Mouse (Mus musculus) megakaryocyte, embryonic 14.5 days (primary cell): Measurements from ENCODE around the gene Tec. TPM values are rescaled to one million over a fixed set of nuclear protein-coding genes. Genes with fewer than 3 reads are reported as not detected.

Experiments used
- H3K27me3 ChIP-seq: replicated peaks from 2 replicates; pipeline ENCODE3; 2012; ENCODE audit warnings: inconsistent platforms
- H3K36me3 ChIP-seq: replicated peaks from 2 replicates; pipeline ENCODE3; 2012; ENCODE audit warnings: low read length, inconsistent platforms, mixed read lengths
- H3K4me1 ChIP-seq: 2 replicates; pipeline ENCODE4 v1.6.1; 2012; ENCODE audit warnings: inconsistent platforms
- H3K4me3 ChIP-seq: replicated peaks from 2 replicates; pipeline ENCODE3; 2012; ENCODE audit warnings: moderate library complexity, mild to moderate bottlenecking, inconsistent platforms
- H3K9me3 ChIP-seq: 2 replicates; pipeline ENCODE4 v1.6.1; 2012; ENCODE audit warnings: inconsistent platforms
- FLI1 ChIP-seq: IDR thresholded peaks from 2 replicates; pipeline ENCODE4 v1.6.1; 2012; ENCODE audit warnings: low read length, inconsistent platforms, mixed read lengths
- GATA1 ChIP-seq: IDR thresholded peaks from 3 replicates; pipeline ENCODE4 v1.6.1; 2012; ENCODE audit warnings: mixed read lengths, low read length, inconsistent platforms, borderline replicate concordance
- polyA plus RNA-seq: library from polyadenylated mRNA; stranded (reverse); fragments of >175 nt; gene quantifications from 2 replicates; pipeline ENCODE4 v1.2.3, GENCODE M21; 2012; ENCODE audit warnings: low replicate concordance; ENCODE audit not compliant: insufficient read depth

Tec gene
- polyA plus RNA-seq, 1 experiment: 4.6 TPM

DNA sequence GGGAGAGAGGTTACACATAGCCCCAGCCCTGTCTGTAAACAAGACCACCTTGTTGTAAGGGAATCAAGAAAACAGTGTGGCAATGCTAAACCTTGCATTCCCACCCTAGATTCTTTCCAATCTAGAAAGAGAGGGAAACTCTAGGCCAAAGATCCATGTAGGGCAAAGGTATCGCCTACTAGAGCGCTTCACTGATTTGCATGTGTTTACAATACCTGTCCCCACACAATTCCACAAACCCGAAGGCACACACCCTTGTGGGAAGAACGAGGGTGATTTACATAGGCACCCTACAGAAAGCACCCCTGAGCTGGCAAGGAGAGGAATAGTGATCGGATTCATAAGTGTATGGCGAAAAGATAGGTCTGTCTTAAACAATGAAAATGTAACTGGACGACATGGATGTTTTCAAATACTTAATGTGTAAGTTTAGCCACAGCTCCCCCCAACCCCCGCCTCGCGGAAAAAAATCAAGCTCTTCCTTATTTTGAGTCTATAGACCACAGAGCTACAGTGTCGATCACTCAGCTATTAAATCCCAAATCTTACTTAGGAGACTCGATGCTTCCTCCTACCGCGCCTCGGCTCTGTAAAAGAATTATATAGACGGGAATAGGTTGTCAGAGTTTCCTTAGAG lies 1.1 kb downstream of the Tec start:
- peaks cover 3% of the 10 kb centered on the region; the same call in 1 of the 2 replicates for H3K9me3 ChIP-seq
- H3K4me1 ChIP-seq: peaks cover 77% of the 10 kb centered on the region
- H3K4me3 ChIP-seq: peak overlapping the region; percentile 94
- no peaks in the 10 kb centered on the region for H3K27me3 ChIP-seq
- TF ChIP-seq GATA1: no peak
- no peak for TF ChIP-seq FLI1
- peaks cover 50% of the 10 kb centered on the region for H3K36me3 ChIP-seq

- H3K36me3 ChIP-seq: peaks cover 58% of the 10 kb centered on the region
- H3K9me3 ChIP-seq: peaks cover 3% of the 10 kb centered on the region; the same call in 1 of the 2 replicates
- H3K27me3 ChIP-seq: no peaks in the 10 kb centered on the region
- no peak for TF ChIP-seq GATA1
- no peak for TF ChIP-seq FLI1
- peak overlapping the region; percentile 94 for H3K4me3 ChIP-seq
- peaks cover 80% of the 10 kb centered on the region for H3K4me1 ChIP-seq
Observed at GRCm38 (mm10) chr5:72866260-72866905, 1.9 kb downstream of the Tec start.

DNA sequence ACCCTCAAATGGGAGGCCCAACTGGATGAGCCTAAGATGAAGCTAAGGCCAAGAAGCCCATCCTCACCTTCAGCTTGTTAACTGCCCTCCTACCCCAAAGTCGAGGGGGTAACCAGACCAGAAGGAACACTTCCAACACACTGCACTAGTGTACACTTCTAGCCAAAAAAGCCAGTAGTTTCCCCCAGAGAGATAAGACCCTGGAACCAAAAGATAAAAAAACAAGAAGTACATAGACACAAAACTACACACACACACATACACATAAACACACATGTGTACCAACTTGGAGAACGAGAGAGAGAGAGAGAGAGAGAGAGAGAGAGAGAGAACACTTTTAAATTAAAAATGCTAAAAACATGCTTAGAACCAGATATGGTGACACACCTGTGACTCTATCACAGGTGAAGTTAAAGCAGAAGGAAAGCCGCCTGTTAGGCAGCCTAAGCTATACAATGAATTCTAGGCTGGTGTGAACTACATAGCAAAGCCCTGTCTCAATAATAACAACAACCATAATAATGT lies 3.6 kb downstream of the Tec start:
- H3K9me3 ChIP-seq: peaks cover 2% of the 10 kb centered on the region; the same call in 1 of the 2 replicates
- TF ChIP-seq FLI1: no peak
- TF ChIP-seq GATA1: no peak
- H3K4me3 ChIP-seq: peak overlapping the region; percentile 94
- no peaks in the 10 kb centered on the region for H3K27me3 ChIP-seq
- peaks cover 85% of the 10 kb centered on the region for H3K4me1 ChIP-seq
- peaks cover 72% of the 10 kb centered on the region for H3K36me3 ChIP-seq

GRCm38 (mm10) chr5:72863166-72863565 lies 5.1 kb downstream of the Tec start:
- no peaks in the 10 kb centered on the region for H3K27me3 ChIP-seq
- peak overlapping the region; percentile 94 for H3K4me3 ChIP-seq
- TF ChIP-seq GATA1 (no peak), FLI1 (no peak)

DNA sequence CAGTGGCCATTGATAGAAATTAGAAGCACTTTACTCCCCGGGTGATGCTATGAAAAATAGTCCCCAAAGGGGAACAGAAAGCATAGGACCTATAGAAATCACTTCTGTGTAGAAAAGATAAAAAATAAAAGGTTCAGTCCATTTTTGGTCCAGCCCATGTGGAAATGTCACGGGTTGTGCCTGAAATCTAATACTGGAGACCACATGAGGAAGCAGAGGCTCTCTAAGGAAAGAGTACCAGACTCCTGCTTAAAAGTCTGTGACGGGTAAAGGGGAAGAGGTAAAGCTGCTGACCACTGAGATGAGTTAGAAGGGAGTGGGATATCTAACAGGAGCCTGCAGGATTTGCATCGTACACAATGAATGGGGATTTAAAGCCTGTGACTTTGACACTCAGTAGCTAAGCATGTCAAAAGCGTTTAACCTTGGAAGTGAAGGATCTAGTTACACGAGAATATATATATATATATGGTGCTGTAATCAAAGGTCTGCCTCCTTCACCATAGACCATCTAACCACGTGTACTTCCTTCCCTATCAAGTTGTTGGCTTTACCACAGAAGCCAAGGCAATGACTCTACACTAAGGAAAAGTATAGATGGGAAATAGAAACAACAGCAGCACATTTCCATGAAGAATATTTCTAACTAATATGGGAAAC lies 6.4 kb downstream of the Tec start:
- peaks cover 11% of the 10 kb centered on the region; the same call in 1 of the 2 replicates for H3K9me3 ChIP-seq
- peaks cover 94% of the 10 kb centered on the region for H3K36me3 ChIP-seq
- peaks cover 99% of the 10 kb centered on the region for H3K4me1 ChIP-seq
- TF ChIP-seq GATA1 (no peak), FLI1 (no peak)
- H3K4me3 ChIP-seq: peak overlapping the region; percentile 94
- no peaks in the 10 kb centered on the region for H3K27me3 ChIP-seq

More at GRCm38 (mm10) chr5:72863166-72863565, 5.1 kb downstream of the Tec start:
- H3K4me1 ChIP-seq: peaks cover 89% of the 10 kb centered on the region
- peaks cover 87% of the 10 kb centered on the region for H3K36me3 ChIP-seq
- peaks cover 11% of the 10 kb centered on the region; the same call in 1 of the 2 replicates for H3K9me3 ChIP-seq

DNA sequence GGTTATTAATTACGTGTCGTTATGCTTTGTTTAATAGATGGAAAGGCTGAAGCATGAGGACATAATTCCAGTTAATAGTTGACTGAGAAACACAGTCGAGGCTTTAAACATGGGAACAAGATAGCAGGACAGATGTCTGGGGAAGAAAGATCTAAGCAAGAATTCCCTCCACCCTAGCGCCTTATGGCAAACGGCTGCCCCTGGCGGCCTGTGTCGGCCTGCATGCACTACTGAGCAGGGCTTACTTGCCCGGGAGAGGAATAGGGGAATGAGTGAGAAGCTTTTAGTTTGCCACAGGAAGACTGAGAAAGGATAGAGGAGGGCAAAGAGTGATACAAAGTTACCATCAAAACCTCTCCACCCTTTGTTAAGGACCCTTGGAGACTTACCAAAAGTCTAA lies 7.4 kb downstream of the Tec start:
- Histone ChIP-seq H3K27me3 (no peaks in the 10 kb centered on the region), H3K9me3 (peaks cover 11% of the 10 kb centered on the region; the same call in 1 of the 2 replicates), H3K36me3 (peaks cover 95% of the 10 kb centered on the region), H3K4me1 (peaks cover 99% of the 10 kb centered on the region), H3K4me3 (peak overlapping the region; percentile 14)
- no peak for TF ChIP-seq GATA1
- no peak for TF ChIP-seq FLI1

GRCm38 (mm10) chr5:72858306-72858705 lies 10.0 kb downstream of the Tec start:
- TF ChIP-seq FLI1: no peak
- TF ChIP-seq GATA1: no peak
- Histone ChIP-seq H3K9me3 (peaks cover 11% of the 10 kb centered on the region; the same call in 1 of the 2 replicates), H3K27me3 (no peaks in the 10 kb centered on the region), H3K4me1 (peaks cover 99% of the 10 kb centered on the region), H3K36me3 (peaks cover 95% of the 10 kb centered on the region), H3K4me3 (peak overlapping the region; percentile 64)

DNA sequence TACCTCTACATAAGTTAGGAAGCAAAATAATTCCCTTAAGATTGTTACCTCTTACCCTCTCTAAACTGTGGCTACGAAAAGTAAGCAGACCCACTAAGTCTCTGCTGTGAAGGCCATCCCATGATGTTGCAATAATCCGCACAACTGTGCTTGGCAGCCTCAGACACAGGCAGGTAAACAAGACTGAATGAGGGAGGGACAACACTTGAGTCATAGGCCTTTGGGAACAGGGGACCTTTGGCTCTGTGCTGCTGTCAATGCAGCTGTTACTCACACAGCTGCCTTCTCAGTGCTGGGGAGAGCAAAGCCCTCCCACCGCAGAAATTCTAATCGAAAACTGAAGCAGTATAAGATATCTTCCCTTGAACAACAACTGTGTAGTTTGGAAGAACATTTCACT lies 10.5 kb downstream of the Tec start:
- H3K4me3 ChIP-seq: peak overlapping the region; percentile 69
- H3K4me1 ChIP-seq: peaks cover 99% of the 10 kb centered on the region
- peaks cover 95% of the 10 kb centered on the region for H3K36me3 ChIP-seq
- TF ChIP-seq FLI1 (no peak), GATA1 (no peak)
- no peaks in the 10 kb centered on the region for H3K27me3 ChIP-seq
- peaks cover 11% of the 10 kb centered on the region; the same call in 1 of the 2 replicates for H3K9me3 ChIP-seq

DNA sequence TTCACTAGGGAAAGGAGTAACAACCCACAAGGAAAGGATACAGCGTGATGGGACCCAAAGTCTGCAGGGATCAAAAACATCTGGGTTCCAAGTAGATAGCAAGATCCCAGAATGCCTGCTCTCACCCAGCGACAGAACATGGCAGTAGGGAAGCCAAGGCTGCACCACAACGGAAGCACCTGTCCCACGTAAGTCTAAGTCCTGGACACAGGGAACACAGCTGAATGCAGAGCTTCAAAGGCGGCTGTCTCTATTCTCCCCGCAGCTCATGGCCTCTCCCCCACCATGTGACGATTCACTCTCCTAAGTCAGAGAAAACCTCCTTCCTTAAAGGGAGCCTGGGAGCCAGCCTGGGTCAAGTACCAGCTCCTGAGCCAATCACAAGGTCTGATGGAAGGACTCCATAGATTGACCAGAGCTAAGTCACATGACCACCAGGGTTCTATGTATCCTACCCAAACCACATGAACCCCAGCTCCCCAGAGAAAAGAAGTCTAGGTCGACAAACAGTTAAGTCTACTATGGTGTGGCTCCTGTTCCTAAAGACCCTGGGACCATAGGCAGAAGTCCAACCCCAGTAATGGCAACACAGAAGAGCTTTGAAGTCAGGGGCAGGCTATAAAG lies 11.9 kb downstream of the Tec start:
- Histone ChIP-seq H3K4me1 (peaks cover 99% of the 10 kb centered on the region), H3K9me3 (peaks cover 11% of the 10 kb centered on the region; the same call in 1 of the 2 replicates), H3K27me3 (no peaks in the 10 kb centered on the region), H3K36me3 (peaks cover 94% of the 10 kb centered on the region), H3K4me3 (peak overlapping the region; percentile 81)
- TF ChIP-seq FLI1: no peak
